Mouse (Mus musculus) G1E (cell line): ENCODE measurements around the gene Ephb1.

Source experiments
- CTCF ChIP-seq: IDR thresholded peaks from 2 replicates; pipeline ENCODE4 v1.5.1; 2012; ENCODE audit warnings: low read depth, low read length, inconsistent platforms, mixed read lengths
- GATA1 ChIP-seq: IDR thresholded peaks from 2 replicates; pipeline ENCODE4 v1.6.1; 2012; ENCODE audit warnings: borderline replicate concordance, low read length, inconsistent platforms, mixed read lengths
- GATA2 ChIP-seq: IDR thresholded peaks from 2 replicates; pipeline ENCODE4 v1.6.1; 2012; ENCODE audit warnings: low read depth, low read length, inconsistent platforms, borderline replicate concordance
- POLR2AphosphoS5 ChIP-seq: IDR thresholded peaks from 2 replicates; pipeline ENCODE4 v1.6.1; 2012; ENCODE audit warnings: low read depth, low read length, inconsistent platforms; ENCODE audit not compliant: insufficient replicate concordance
- TAL1 ChIP-seq: conservative IDR thresholded peaks from 2 replicates; pipeline ENCODE4 v1.6.1; 2012; ENCODE audit warnings: low read depth, low read length, inconsistent platforms, mixed read lengths

DNA sequence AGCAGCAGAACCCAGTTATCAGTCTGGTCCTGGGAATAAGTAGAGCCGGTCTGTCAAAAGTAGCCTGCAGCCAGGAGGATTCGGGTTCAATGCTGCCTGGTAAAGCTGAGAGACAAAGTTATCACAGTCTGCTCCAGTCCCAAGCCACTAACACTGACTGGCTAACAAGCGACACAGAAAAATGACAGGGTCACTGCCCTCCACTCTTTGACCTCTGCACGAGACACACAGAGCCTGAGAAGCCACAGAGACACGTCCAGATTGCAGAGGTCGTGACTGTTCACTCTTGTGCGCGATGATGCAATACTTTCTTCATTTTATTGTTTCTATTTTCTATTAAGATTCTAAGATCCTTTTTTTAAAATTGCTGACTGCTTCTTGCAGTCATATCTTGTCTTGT, 33.8 kb upstream of the Ephb1 start:
- no peak for TF ChIP-seq CTCF
- TF ChIP-seq GATA2, result no peak
- TF ChIP-seq POLR2AphosphoS5, result no peak
- TF ChIP-seq TAL1, result no peak
- TF ChIP-seq GATA1, result no peak
